Mouse (Mus musculus): ENCODE results near the gene Aph1b.

GRCm38 (mm10) chr9:66801947-66802346 is 6.7 kb upstream of the Aph1b start:
- TF ChIP-seq POLR2A (IDR thresholded peaks at IDR 0.05; ENCODE audit: low read depth, low read length) (no peak), CTCF (IDR thresholded peaks at IDR 0.05; ENCODE audit: borderline replicate concordance, insufficient read depth, low read length) (no peak)
